Mouse (Mus musculus): ENCODE measurements at regions not wholly inside any gene's neighbourhood (a gene's known extent, or its start where the extent isn't known, plus 50 kb on each side); places are given as distances from the start of the nearest gene placed in this dataset.

- no peak for DNase-seq (ENCODE audit: low spot score in 2 of 2)
Measured at GRCm38 (mm10) chr2:169037519-169037918, 82.1 kb upstream of the Zfp64 start.

GRCm38 (mm10) chr2:169035315-169035714, 79.9 kb upstream of the Zfp64 start:
- DNase-seq (ENCODE audit: low spot score in 2 of 2) = no peak

- DNase-seq (ENCODE audit: low spot score in 2 of 2) = no peak
Measured at GRCm38 (mm10) chr2:169033997-169034396, 78.6 kb upstream of the Zfp64 start.

GRCm38 (mm10) chr2:169033181-169033580, 77.8 kb upstream of the Zfp64 start:
- no peak for DNase-seq (ENCODE audit: low spot score in 2 of 2)

- no peak for DNase-seq (ENCODE audit: low spot score in 2 of 2)
Measured at GRCm38 (mm10) chr2:169028531-169029114, 73.2 kb upstream of the Zfp64 start.

GRCm38 (mm10) chr2:169019037-169019436, 63.6 kb upstream of the Zfp64 start:
- no peak for DNase-seq (ENCODE audit: low spot score in 2 of 2)

GRCm38 (mm10) chr2:169010271-169010670, 54.9 kb upstream of the Zfp64 start:
- no peak for DNase-seq (ENCODE audit: low spot score in 2 of 2)

- no peak for DNase-seq (ENCODE audit: low spot score in 2 of 2)
Measured at GRCm38 (mm10) chr2:169008756-169009155, 53.4 kb upstream of the Zfp64 start.

- no peak for DNase-seq (ENCODE audit: low spot score in 2 of 2)
Measured at GRCm38 (mm10) chr2:169008333-169008732, 52.9 kb upstream of the Zfp64 start.

- no peak for DNase-seq (ENCODE audit: low spot score in 2 of 2)
Measured at GRCm38 (mm10) chr2:169006549-169006948, 51.2 kb upstream of the Zfp64 start.

- DNase-seq (ENCODE audit: low spot score in 2 of 2) = no peak
Measured at GRCm38 (mm10) chr2:169005810-169006209, 50.4 kb upstream of the Zfp64 start.

Data from frontal cortex, postnatal 25 days (tissue).